Mouse (Mus musculus): Measurements from ENCODE around the gene Hcar2.

DNA sequence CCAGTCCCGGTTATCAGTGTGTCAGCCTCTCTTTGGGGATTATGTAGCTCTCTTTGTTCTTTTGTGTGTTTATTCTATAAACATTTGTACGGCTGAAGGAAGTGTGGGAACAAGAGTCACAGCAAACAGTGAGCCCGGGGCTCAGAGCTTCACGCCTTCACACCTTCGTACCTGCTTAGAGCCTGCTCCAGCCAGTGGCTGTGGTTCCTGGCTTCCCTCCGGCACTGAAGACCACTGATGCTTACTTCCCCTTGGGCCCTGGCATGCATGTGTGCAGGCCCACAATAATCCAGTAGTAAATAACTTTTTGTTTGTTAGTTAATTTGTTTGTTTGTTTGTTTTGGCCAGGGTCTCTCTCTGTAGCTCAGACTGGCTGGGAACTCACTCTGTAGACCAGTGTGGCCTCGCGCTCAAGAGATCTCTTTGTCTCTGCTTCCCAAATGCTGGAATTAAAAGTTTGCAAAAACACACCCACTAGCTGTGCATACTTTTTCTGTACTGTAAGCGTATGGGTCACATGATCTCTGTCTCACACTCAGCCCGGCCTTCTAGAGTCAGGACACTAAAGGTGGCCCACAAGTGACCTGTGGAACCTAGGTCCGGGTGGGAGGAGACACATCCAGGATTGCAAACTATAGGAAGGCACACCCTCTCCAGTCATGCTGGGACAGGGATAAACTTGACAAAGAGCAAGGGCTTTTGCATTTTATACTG, 22.9 kb downstream of the Hcar2 start:
- TF ChIP-seq POLR2A (IDR thresholded peaks at IDR 0.05; ENCODE audit: insufficient read depth, low read depth, low read length): no peak
- no peak for TF ChIP-seq CTCF (IDR thresholded peaks at IDR 0.05)
- TF ChIP-seq EP300 (IDR thresholded peaks at IDR 0.05; ENCODE audit: insufficient read depth, low read depth, low read length): no peak

Measured in heart, adult 2 months (tissue).